Mouse (Mus musculus) stomach, postnatal 0 days (tissue): ENCODE results near the gene Wdtc1.

Source experiments
- CTCF ChIP-seq: IDR thresholded peaks from 2 replicates; pipeline ENCODE4 v1.5.1; 2016; ENCODE audit warnings: antibody characterized with exemption, low read depth, mild to moderate bottlenecking, moderate library complexity
- EP300 ChIP-seq: optimal IDR thresholded peaks from 2 replicates; pipeline ENCODE3; 2016; ENCODE audit warnings: antibody characterized with exemption

GRCm38 (mm10) chr4:133319667-133320066 is 33.6 kb downstream of the Wdtc1 start:
- TF ChIP-seq CTCF (no peak), EP300 (no peak)
